Mouse (Mus musculus): ENCODE measurements around the gene Pqlc2. TPM values are rescaled to one million over a fixed set of nuclear protein-coding genes. Genes with fewer than 3 reads are reported as not detected.

Gene Pqlc2
- polyA plus RNA-seq, 1 experiment, result 21.7 TPM

- DNase-seq (ENCODE audit: low read depth), result no peak
- TF ChIP-seq CTCF (IDR thresholded peaks at IDR 0.05; ENCODE audit: borderline replicate concordance, extremely low read depth, insufficient read depth, insufficient read length) (no peak), POLR2A (IDR thresholded peaks at IDR 0.05; ENCODE audit: borderline replicate concordance, extremely low read depth, insufficient read depth, insufficient read length, poor library complexity, severe bottlenecking) (no peak)
These were observed 25.0 kb upstream of the Pqlc2 start for GRCm38 (mm10) chr4:139335507-139335906.

DNA sequence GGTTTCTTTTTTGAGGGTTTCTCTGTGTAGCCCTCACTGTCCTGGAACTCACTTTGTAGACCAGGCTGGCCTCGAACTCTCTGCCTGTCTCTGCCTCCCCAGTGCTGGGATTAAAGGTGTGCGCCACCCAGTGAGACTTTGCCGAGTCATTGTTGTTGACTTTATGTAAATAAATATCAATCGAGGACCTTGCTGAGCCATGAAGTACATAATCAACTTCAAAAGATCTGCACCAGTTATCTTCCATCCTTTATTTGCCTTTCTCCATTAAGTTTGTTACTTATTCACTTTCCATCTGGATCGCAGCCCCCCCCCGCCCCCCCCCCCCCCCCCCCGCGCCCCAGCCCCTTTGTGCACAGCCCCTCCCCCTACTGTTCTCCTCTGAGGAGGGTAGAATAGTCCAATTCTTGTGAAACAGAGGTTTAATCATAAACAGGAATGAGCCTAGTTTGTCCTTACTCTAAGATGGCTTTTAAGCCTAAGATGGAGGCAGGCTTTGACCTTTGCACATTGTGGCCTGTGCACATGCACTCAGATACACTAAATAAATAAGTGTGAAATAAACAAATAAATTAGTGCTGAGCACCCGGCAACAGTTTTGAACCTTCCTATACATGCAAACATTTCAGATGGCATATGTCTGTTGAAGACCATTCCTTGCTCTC lies 24.3 kb upstream of the Pqlc2 start:
- TF ChIP-seq POLR2A (IDR thresholded peaks at IDR 0.05; ENCODE audit: borderline replicate concordance, extremely low read depth, insufficient read depth, insufficient read length, poor library complexity, severe bottlenecking) (no peak), CTCF (IDR thresholded peaks at IDR 0.05; ENCODE audit: borderline replicate concordance, extremely low read depth, insufficient read depth, insufficient read length) (no peak)
- DNase-seq (ENCODE audit: low read depth), result no peak

DNA sequence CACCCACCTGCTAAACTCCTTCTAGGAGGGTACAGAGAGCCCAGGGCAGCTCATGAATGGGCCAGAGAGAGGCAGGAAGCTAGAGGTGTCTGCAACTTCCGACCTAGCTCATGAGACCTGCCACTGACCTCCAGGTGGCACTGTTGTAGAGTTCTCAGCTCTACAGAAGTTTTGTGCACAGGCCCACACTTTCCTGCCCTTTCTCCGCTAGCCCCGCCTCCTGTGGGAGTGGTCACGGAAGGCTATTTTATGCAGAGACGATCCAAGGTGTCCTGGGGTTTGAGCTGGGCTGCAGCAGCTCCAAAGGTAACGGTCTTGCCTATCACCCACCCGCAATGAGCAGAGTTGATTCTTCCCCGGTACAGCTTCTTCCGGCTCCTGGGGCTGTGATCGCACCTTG lies 20.1 kb upstream of the Pqlc2 start:
- TF ChIP-seq CTCF (IDR thresholded peaks at IDR 0.05; ENCODE audit: borderline replicate concordance, extremely low read depth, insufficient read depth, insufficient read length), result peak; percentile 53; the same call in 1 of the 2 replicates
- TF ChIP-seq POLR2A (IDR thresholded peaks at IDR 0.05; ENCODE audit: borderline replicate concordance, extremely low read depth, insufficient read depth, insufficient read length, poor library complexity, severe bottlenecking), result no peak
- peak; percentile 66 for DNase-seq (ENCODE audit: low read depth)

- DNase-seq (ENCODE audit: low read depth), result no peak
- no peak for TF ChIP-seq POLR2A (IDR thresholded peaks at IDR 0.05; ENCODE audit: borderline replicate concordance, extremely low read depth, insufficient read depth, insufficient read length, poor library complexity, severe bottlenecking)
- TF ChIP-seq CTCF (IDR thresholded peaks at IDR 0.05; ENCODE audit: borderline replicate concordance, extremely low read depth, insufficient read depth, insufficient read length), result no peak
These were observed 9.2 kb upstream of the Pqlc2 start for GRCm38 (mm10) chr4:139319740-139320139.

DNA sequence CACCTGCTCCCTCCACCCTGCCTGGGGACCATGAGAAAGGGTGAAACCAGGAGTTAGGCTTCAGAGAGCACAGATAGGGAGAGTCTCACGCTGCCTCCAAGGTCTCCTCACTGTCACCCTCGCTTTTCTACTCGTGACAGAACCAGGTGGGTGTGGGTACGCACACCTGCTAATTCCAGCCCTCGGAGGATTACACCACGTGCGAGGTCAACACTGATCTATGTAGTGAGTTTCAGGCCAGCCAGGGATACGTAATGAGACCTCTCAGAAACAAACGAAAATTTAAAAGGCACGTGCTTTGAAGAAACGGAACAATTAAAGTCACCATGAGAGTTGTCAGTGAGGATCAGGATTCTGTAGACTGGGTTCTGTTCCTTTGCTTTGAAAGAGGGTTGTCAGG lies 7.9 kb upstream of the Pqlc2 start:
- no peak for DNase-seq (ENCODE audit: low read depth)
- no peak for TF ChIP-seq CTCF (IDR thresholded peaks at IDR 0.05; ENCODE audit: borderline replicate concordance, extremely low read depth, insufficient read depth, insufficient read length)
- TF ChIP-seq POLR2A (IDR thresholded peaks at IDR 0.05; ENCODE audit: borderline replicate concordance, extremely low read depth, insufficient read depth, insufficient read length, poor library complexity, severe bottlenecking), result no peak

DNA sequence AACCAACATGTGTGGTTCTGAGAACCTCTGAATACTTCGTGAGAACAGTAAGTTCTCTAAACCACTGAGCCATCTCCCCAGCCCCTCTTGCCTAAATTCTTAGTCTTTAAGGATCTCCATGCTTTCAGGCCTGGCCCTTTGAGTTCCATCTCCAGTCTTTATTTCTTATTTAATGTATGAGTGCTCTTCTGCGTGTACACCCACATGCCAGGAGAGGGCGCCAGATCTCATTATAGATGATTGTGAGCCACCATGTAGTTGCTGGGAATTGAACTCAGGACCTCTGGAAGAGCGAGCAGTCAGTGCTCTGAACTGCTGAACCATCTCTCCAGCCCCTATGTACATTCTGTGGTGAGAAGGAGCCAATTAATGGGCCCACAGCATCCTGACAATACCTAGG lies 2.1 kb upstream of the Pqlc2 start:
- DNase-seq (ENCODE audit: low read depth), result no peak
- TF ChIP-seq POLR2A (IDR thresholded peaks at IDR 0.05; ENCODE audit: borderline replicate concordance, extremely low read depth, insufficient read depth, insufficient read length, poor library complexity, severe bottlenecking), result no peak
- peak; percentile 22; the same call in 1 of the 2 replicates for TF ChIP-seq CTCF (IDR thresholded peaks at IDR 0.05; ENCODE audit: borderline replicate concordance, extremely low read depth, insufficient read depth, insufficient read length)

DNA sequence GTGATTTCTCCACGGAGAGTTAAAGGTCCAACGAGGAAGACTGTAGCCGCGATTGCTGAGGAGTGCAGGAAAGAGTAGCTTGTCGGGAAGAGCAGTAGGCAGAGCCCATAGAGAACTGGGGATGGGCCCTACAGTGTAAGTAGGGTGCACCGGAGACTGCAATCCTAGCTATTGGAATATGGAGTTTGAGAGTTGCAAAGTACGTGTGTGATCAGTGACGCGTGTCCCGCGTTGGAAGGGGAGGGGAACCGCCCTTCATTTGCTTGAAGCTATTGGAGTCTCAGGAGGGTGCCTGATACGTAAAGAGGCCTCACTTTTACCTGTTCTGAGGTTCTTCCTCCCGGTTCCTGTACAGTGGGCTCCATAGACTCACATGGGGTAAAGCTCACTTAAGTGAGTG lies 1.2 kb upstream of the Pqlc2 start:
- DNase-seq (ENCODE audit: low read depth), result no peak
- no peak for TF ChIP-seq CTCF (IDR thresholded peaks at IDR 0.05; ENCODE audit: borderline replicate concordance, extremely low read depth, insufficient read depth, insufficient read length)
- TF ChIP-seq POLR2A (IDR thresholded peaks at IDR 0.05; ENCODE audit: borderline replicate concordance, extremely low read depth, insufficient read depth, insufficient read length, poor library complexity, severe bottlenecking), result no peak

- TF ChIP-seq CTCF (IDR thresholded peaks at IDR 0.05; ENCODE audit: borderline replicate concordance, extremely low read depth, insufficient read depth, insufficient read length) (no peak), POLR2A (IDR thresholded peaks at IDR 0.05; ENCODE audit: borderline replicate concordance, extremely low read depth, insufficient read depth, insufficient read length, poor library complexity, severe bottlenecking) (no peak)
- no peak for DNase-seq (ENCODE audit: low read depth)
These were observed 592 bp upstream of the Pqlc2 start for GRCm38 (mm10) chr4:139310899-139311701.

DNA sequence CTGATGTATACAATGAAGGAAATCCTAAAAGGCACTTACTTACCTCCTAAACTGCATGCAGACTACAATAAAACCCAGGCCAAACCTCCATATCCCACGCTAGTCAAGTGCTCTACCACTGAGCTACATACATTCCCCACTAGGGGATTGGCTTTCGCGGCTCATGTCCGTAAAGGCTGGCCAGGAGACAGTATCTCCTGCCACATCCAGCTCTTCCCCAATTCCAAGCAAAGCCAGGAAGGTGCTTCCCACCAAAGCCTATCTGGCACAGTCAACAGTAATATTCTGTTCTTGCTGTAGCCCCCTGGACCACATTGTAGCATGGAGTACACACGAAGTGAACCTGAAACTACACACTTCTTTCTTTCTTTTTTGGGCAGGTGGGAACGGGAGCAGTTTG lies 857 bp downstream of the Pqlc2 start:
- TF ChIP-seq POLR2A (IDR thresholded peaks at IDR 0.05; ENCODE audit: borderline replicate concordance, extremely low read depth, insufficient read depth, insufficient read length, poor library complexity, severe bottlenecking) (no peak), CTCF (IDR thresholded peaks at IDR 0.05; ENCODE audit: borderline replicate concordance, extremely low read depth, insufficient read depth, insufficient read length) (peak; percentile 23; the same call in 1 of the 2 replicates)
- no peak for DNase-seq (ENCODE audit: low read depth)

- no peak for TF ChIP-seq POLR2A (IDR thresholded peaks at IDR 0.05; ENCODE audit: borderline replicate concordance, extremely low read depth, insufficient read depth, insufficient read length, poor library complexity, severe bottlenecking)
- no peak for TF ChIP-seq CTCF (IDR thresholded peaks at IDR 0.05; ENCODE audit: borderline replicate concordance, extremely low read depth, insufficient read depth, insufficient read length)
- DNase-seq (ENCODE audit: low read depth), result no peak
These were observed 2.6 kb downstream of the Pqlc2 start for GRCm38 (mm10) chr4:139307916-139308315.

DNA sequence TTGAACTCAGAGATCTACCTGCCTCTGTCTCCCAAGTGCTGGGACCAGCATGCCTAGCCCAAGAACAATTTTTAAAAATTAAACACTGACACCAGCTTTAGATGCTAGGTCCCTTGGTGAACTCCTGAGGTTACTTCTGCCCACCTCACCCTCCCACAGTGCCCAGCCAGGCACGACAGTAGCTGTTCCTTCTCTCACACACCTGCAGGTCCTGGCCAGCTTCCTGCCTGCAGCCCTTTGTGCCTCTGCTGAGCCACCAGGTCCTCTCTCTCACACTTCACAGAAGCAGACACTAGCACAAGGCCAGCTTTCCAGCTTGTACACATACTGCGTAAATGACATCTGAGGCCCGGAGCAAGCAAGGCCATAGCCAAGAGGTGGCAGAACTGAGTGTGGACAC lies 5.0 kb downstream of the Pqlc2 start:
- no peak for DNase-seq (ENCODE audit: low read depth)
- TF ChIP-seq POLR2A (IDR thresholded peaks at IDR 0.05; ENCODE audit: borderline replicate concordance, extremely low read depth, insufficient read depth, insufficient read length, poor library complexity, severe bottlenecking), result no peak
- no peak for TF ChIP-seq CTCF (IDR thresholded peaks at IDR 0.05; ENCODE audit: borderline replicate concordance, extremely low read depth, insufficient read depth, insufficient read length)
